Mouse (Mus musculus) gastrocnemius, adult 2 months (tissue): ENCODE data around the gene Sv2c. TPM values are rescaled to one million over a fixed set of nuclear protein-coding genes. Genes with fewer than 3 reads are reported as not detected.

Experiments
- DNase-seq: peaks from one replicate; pipeline ENCODE4 v3.0.0; 2022
- H3K27ac ChIP-seq: fragments of 200-600 bp; 2 replicates; pipeline ENCODE4 v1.8.1; 2022; ENCODE audit warnings: mild to moderate bottlenecking
- H3K4me3 ChIP-seq: fragments of 200-600 bp; 2 replicates; pipeline ENCODE4 v1.8.1; 2022; ENCODE audit warnings: mild to moderate bottlenecking, moderate library complexity
- CTCF ChIP-seq: fragments of 200-600 bp; IDR thresholded peaks from 2 replicates; pipeline ENCODE4 v1.8.1; 2022; ENCODE audit warnings: antibody characterized with exemption, mild to moderate bottlenecking, moderate library complexity
- intact Hi-C: fragments of 180-260 bp; cut with DNase I; formaldehyde crosslinking; loops from one replicate; pipeline ENCODE4 v1.15.1; 2025
- total RNA-seq, 2 experiments: library from RNA; stranded (reverse); gene quantifications; 2 replicates each; pipeline ENCODE4 v1.2.3; 2021

Gene Sv2c
- total RNA-seq, 2 experiments from 2014 or later, result 0.15 to 0.20 TPM

GRCm38 (mm10) chr13:96030368-96031223, 101.8 kb downstream of the Sv2c start:
- DNase-seq, result peak; percentile 42
- H3K27ac ChIP-seq, result no peak overlapping the region
- TF ChIP-seq CTCF, result peak; percentile 64
- H3K4me3 ChIP-seq, result no peak overlapping the region
- intact Hi-C loops, result loop anchor here (10.0 kb wide), 1 partner anchor 564 kb away; no protein-coding TSS in a partner anchor

- intact Hi-C loops, result no loop called here
- no peak for TF ChIP-seq CTCF
- no peak for DNase-seq
- H3K4me3 ChIP-seq, result no peak overlapping the region
- H3K27ac ChIP-seq, result no peak overlapping the region
These were observed 108.5 kb downstream of the Sv2c start for GRCm38 (mm10) chr13:96023858-96024257.

GRCm38 (mm10) chr13:96015516-96015915, 116.9 kb downstream of the Sv2c start:
- no peak overlapping the region for H3K4me3 ChIP-seq
- no peak overlapping the region for H3K27ac ChIP-seq
- no peak for TF ChIP-seq CTCF
- intact Hi-C loops, result no loop called here
- DNase-seq, result no peak

- no peak for TF ChIP-seq CTCF
- intact Hi-C loops, result no loop called here
- H3K27ac ChIP-seq, result no peak overlapping the region
These were observed 121.4 kb downstream of the Sv2c start for GRCm38 (mm10) chr13:96010861-96011511.

GRCm38 (mm10) chr13:96008975-96009374, 123.4 kb downstream of the Sv2c start:
- intact Hi-C loops, result no loop called here
- no peak overlapping the region for H3K27ac ChIP-seq
- H3K4me3 ChIP-seq, result no peak overlapping the region
- TF ChIP-seq CTCF, result no peak
- DNase-seq, result no peak

More at GRCm38 (mm10) chr13:96010861-96011511, 121.4 kb downstream of the Sv2c start:
- H3K4me3 ChIP-seq, result no peak overlapping the region
- DNase-seq, result no peak

GRCm38 (mm10) chr13:96008154-96008553, 124.2 kb downstream of the Sv2c start:
- no peak for TF ChIP-seq CTCF
- intact Hi-C loops, result no loop called here
- Histone ChIP-seq H3K27ac (no peak overlapping the region), H3K4me3 (no peak overlapping the region)
- no peak for DNase-seq

- DNase-seq, result no peak
- TF ChIP-seq CTCF, result no peak
- Histone ChIP-seq H3K4me3 (no peak overlapping the region), H3K27ac (no peak overlapping the region)
- intact Hi-C loops, result no loop called here
These were observed 128.8 kb downstream of the Sv2c start for GRCm38 (mm10) chr13:96003539-96003938.

GRCm38 (mm10) chr13:96002475-96002874, 129.9 kb downstream of the Sv2c start:
- Histone ChIP-seq H3K27ac (no peak overlapping the region), H3K4me3 (no peak overlapping the region)
- TF ChIP-seq CTCF, result peak; percentile 9; the same call in 1 of the 2 replicates
- intact Hi-C loops, result no loop called here
- DNase-seq, result no peak

GRCm38 (mm10) chr13:95999396-95999795, 133.0 kb downstream of the Sv2c start:
- DNase-seq, result no peak
- no peak overlapping the region for H3K27ac ChIP-seq
- no peak for TF ChIP-seq CTCF
- intact Hi-C loops, result no loop called here
- H3K4me3 ChIP-seq, result no peak overlapping the region

- Histone ChIP-seq H3K4me3 (no peak overlapping the region), H3K27ac (no peak overlapping the region)
- TF ChIP-seq CTCF, result peak; percentile 29; the same call in 1 of the 2 replicates
- DNase-seq, result no peak
- intact Hi-C loops, result no loop called here
These were observed 135.1 kb downstream of the Sv2c start for GRCm38 (mm10) chr13:95997294-95997693.

- H3K4me3 ChIP-seq, result no peak overlapping the region
- DNase-seq, result no peak
- intact Hi-C loops, result no loop called here
- no peak for TF ChIP-seq CTCF
- H3K27ac ChIP-seq, result no peak overlapping the region
These were observed 137.4 kb downstream of the Sv2c start for GRCm38 (mm10) chr13:95994705-95995703.

GRCm38 (mm10) chr13:95988181-95988580, 144.2 kb downstream of the Sv2c start:
- TF ChIP-seq CTCF, result no peak
- intact Hi-C loops, result no loop called here
- Histone ChIP-seq H3K27ac (no peak overlapping the region), H3K4me3 (no peak overlapping the region)
- no peak for DNase-seq

GRCm38 (mm10) chr13:95987147-95987546, 145.2 kb downstream of the Sv2c start:
- DNase-seq, result no peak
- intact Hi-C loops, result no loop called here
- Histone ChIP-seq H3K27ac (no peak overlapping the region), H3K4me3 (no peak overlapping the region)
- no peak for TF ChIP-seq CTCF
